Mouse (Mus musculus): ENCODE results near the gene Arhgef3. TPM values are rescaled to one million over a fixed set of nuclear protein-coding genes. Genes with fewer than 3 reads are reported as not detected.

The Arhgef3 gene
- polyA plus RNA-seq, 1 experiment from 2014 or later: 15.6 TPM

DNA sequence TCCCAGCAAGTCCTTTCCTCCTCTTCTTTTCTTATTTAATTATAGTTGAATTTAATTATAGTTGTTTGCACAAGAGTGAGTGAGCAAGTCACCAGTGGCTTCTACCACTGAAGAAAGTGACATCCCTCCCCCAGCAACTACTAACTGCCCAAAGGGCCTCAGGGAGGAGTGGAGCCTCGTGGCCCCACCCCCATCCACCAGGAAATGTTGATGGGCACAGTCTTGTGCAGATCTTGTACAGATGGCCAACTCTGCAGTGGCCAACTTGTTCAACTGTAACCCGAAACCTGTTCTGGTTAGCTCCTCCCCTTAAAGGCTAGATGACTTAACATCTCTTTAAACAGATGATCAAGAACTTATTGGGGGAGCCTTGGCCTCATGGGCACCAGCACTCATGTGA is 275.0 kb downstream of the Arhgef3 start:
- Histone ChIP-seq H3K4me1 (replicated peaks; ENCODE audit: control insufficient read depth, insufficient read depth, low read length) (no peaks in the 10 kb centered on the region; the same call in 1 of the 2 replicates), H3K9ac (ENCODE audit: low read length) (no peak overlapping the region), H3K9me3 (ENCODE audit: control insufficient read depth, low read length) (0 out of 2 replicates have a peak, but pooled peaks cover 4% of the 10 kb centered on the region), H3K36me3 (ENCODE audit: control insufficient read depth, insufficient read depth, low read length) (no peaks in the 10 kb centered on the region), H3K4me2 (ENCODE audit: low read length) (no peak overlapping the region), H3K27me3 (replicated peaks; ENCODE audit: control insufficient read depth, insufficient read depth, low read length) (no peaks in the 10 kb centered on the region), H3K4me3 (ENCODE audit: low read depth, low read length) (no peak overlapping the region), H3K27ac (ENCODE audit: low read depth) (no peak overlapping the region)
- no peak for DNase-seq (ENCODE audit: low spot score)
- WGBS: 71% methylated on average over 2 of the region's 2 CpGs
- no peak for ATAC-seq (replicated peaks; ENCODE audit: low FRiP score, low TSS enrichment, low read depth)

DNA sequence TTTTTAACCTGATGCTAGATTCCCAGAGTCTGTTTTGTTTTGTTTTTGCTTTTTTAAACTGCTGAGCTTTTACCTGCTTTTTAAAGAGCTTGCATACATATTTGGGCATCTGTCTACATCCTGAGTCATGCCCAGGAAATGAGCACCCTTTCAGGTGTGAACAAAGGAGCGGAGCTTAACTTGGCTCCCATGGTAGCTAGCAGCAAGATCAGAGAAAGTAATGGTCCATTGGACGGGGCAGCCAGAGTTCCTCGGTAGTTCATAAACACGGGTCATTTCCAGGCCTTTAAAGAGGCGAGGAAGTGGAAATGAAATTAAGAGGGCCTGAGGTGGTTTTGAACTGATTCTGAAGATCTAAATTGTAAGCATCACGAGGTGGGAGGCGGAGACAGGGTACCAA is 276.0 kb downstream of the Arhgef3 start:
- Histone ChIP-seq H3K27me3 (replicated peaks; ENCODE audit: control insufficient read depth, insufficient read depth, low read length) (no peaks in the 10 kb centered on the region), H3K9me3 (ENCODE audit: control insufficient read depth, low read length) (0 out of 2 replicates have a peak, but pooled peaks cover 4% of the 10 kb centered on the region), H3K4me1 (replicated peaks; ENCODE audit: control insufficient read depth, insufficient read depth, low read length) (no peaks in the 10 kb centered on the region; the same call in 1 of the 2 replicates), H3K9ac (ENCODE audit: low read length) (no peak overlapping the region), H3K4me2 (ENCODE audit: low read length) (no peak overlapping the region), H3K27ac (ENCODE audit: low read depth) (no peak overlapping the region), H3K36me3 (ENCODE audit: control insufficient read depth, insufficient read depth, low read length) (no peaks in the 10 kb centered on the region), H3K4me3 (ENCODE audit: low read depth, low read length) (no peak overlapping the region)
- ATAC-seq (replicated peaks; ENCODE audit: low FRiP score, low TSS enrichment, low read depth): no peak
- DNase-seq (ENCODE audit: low spot score): no peak
- WGBS: 72% methylated on average over 7 of the region's 7 CpGs

DNA sequence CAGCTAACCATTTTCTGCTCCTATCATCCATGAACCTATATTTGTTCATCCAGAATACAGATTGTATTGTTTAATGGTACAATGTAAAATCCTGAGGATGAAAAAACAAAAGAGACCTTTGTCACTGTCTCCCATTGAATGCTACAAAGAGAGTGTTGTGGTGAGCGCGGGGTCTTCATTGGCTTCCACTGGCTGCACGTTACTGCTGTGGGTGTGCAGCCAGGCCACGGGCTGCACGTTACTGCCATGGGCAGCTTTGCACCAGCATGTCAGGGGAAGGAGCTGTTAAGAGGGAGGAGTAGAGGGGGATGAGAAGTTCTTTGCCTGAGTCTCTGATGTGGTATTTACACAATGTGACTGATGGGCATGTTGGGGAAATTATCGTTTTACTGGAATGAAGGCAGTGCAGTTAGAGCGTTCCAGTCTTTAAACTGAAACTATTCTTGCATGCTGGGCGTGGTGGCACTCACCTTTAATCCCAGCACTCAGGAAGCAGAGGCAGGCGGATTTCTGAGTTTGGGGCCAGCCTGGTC is 277.1 kb downstream of the Arhgef3 start:
- Histone ChIP-seq H3K27ac (ENCODE audit: low read depth) (no peak overlapping the region), H3K36me3 (ENCODE audit: control insufficient read depth, insufficient read depth, low read length) (no peaks in the 10 kb centered on the region), H3K9me3 (ENCODE audit: control insufficient read depth, low read length) (0 out of 2 replicates have a peak, but pooled peaks cover 4% of the 10 kb centered on the region), H3K4me2 (ENCODE audit: low read length) (no peak overlapping the region), H3K4me3 (ENCODE audit: low read depth, low read length) (no peak overlapping the region), H3K27me3 (replicated peaks; ENCODE audit: control insufficient read depth, insufficient read depth, low read length) (no peaks in the 10 kb centered on the region), H3K4me1 (replicated peaks; ENCODE audit: control insufficient read depth, insufficient read depth, low read length) (no peaks in the 10 kb centered on the region; the same call in 1 of the 2 replicates), H3K9ac (ENCODE audit: low read length) (no peak overlapping the region)
- ATAC-seq (replicated peaks; ENCODE audit: low FRiP score, low TSS enrichment, low read depth) (no peak), DNase-seq (ENCODE audit: low spot score) (no peak)
- WGBS: 76% methylated on average over 9 of the region's 9 CpGs

DNA sequence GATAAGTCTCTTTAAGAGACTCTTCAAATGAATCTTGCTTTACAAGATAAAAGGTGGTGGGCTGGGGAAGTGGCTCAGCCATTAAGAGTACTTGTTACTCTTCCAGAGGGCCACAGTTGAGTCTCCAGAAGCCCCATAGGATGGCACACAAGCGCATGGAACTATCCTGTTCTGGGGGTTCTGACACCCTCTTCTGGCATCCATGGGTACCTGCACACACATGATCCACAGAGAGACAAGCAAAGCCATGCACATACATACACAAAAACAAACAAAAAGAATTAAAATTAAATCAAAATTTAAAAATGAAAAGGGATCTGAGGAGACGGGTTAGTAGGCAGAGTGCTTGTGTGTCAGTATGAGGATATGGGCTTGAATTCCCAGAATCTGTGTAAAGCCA is 278.0 kb downstream of the Arhgef3 start:
- no peak overlapping the region for H3K4me3 ChIP-seq (ENCODE audit: low read depth, low read length)
- 0 out of 2 replicates have a peak, but pooled peaks cover 4% of the 10 kb centered on the region for H3K9me3 ChIP-seq (ENCODE audit: control insufficient read depth, low read length)
- H3K4me2 ChIP-seq (ENCODE audit: low read length): no peak overlapping the region
- no peak for DNase-seq (ENCODE audit: low spot score)
- ATAC-seq (replicated peaks; ENCODE audit: low FRiP score, low TSS enrichment, low read depth): no peak
- H3K4me1 ChIP-seq (replicated peaks; ENCODE audit: control insufficient read depth, insufficient read depth, low read length): no peaks in the 10 kb centered on the region; the same call in 1 of the 2 replicates
- H3K27me3 ChIP-seq (replicated peaks; ENCODE audit: control insufficient read depth, insufficient read depth, low read length): no peaks in the 10 kb centered on the region
- H3K9ac ChIP-seq (ENCODE audit: low read length): no peak overlapping the region
- no peaks in the 10 kb centered on the region for H3K36me3 ChIP-seq (ENCODE audit: control insufficient read depth, insufficient read depth, low read length)
- 88% methylated on average over 2 of the region's 2 CpGs for WGBS
- no peak overlapping the region for H3K27ac ChIP-seq (ENCODE audit: low read depth)

DNA sequence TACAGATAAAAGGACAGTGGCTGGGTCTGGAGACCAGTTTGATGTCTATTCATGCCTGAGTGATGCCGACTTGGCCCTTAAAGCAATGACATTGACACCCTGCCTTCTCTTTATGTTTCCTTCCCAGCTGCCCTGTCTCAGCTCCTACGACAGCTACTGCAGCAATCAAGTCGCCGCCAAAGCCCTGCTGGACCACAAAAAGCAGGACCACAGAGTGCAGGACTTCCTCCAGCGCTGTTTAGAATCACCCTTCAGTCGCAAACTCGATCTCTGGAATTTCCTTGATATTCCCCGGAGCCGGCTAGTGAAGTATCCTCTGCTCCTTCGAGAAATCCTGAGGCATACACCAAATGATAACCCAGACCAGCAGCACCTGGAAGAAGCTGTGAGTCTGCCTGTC is 279.1 kb downstream of the Arhgef3 start:
- ATAC-seq (replicated peaks; ENCODE audit: low FRiP score, low TSS enrichment, low read depth): no peak
- no peak for DNase-seq (ENCODE audit: low spot score)
- H3K4me3 ChIP-seq (ENCODE audit: low read depth, low read length): no peak overlapping the region
- H3K27me3 ChIP-seq (replicated peaks; ENCODE audit: control insufficient read depth, insufficient read depth, low read length): no peaks in the 10 kb centered on the region
- H3K27ac ChIP-seq (ENCODE audit: low read depth): no peak overlapping the region
- H3K4me2 ChIP-seq (ENCODE audit: low read length): no peak overlapping the region
- H3K9ac ChIP-seq (ENCODE audit: low read length): no peak overlapping the region
- H3K4me1 ChIP-seq (replicated peaks; ENCODE audit: control insufficient read depth, insufficient read depth, low read length): no peaks in the 10 kb centered on the region; the same call in 1 of the 2 replicates
- no peaks in the 10 kb centered on the region for H3K36me3 ChIP-seq (ENCODE audit: control insufficient read depth, insufficient read depth, low read length)
- H3K9me3 ChIP-seq (ENCODE audit: control insufficient read depth, low read length): 0 out of 2 replicates have a peak, but pooled peaks cover 4% of the 10 kb centered on the region
- WGBS: 39% methylated on average over 10 of the region's 10 CpGs

DNA sequence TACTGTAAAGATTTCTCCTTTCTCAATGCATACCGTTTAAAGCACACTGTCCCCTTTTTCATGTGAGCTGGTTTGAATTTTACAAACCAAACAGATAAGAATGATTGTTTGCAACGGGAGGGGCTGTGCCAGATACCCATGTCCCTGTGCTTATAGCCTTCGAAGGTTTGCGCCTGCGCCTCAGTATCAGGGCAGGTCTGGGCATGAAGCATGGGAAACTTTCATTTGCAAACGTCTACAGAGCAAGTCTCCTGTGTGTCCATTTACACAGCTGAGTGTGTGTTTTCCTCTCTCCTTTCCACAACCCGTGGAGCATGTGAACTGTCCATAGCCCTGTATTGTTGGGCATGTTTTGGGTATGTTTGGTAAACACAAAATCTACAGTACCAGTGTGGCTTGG is 281.7 kb downstream of the Arhgef3 start:
- no peak for ATAC-seq (replicated peaks; ENCODE audit: low FRiP score, low TSS enrichment, low read depth)
- no peak overlapping the region for H3K4me2 ChIP-seq (ENCODE audit: low read length)
- no peak overlapping the region for H3K27ac ChIP-seq (ENCODE audit: low read depth)
- 0 out of 2 replicates have a peak, but pooled peaks cover 3% of the 10 kb centered on the region for H3K36me3 ChIP-seq (ENCODE audit: control insufficient read depth, insufficient read depth, low read length)
- no peak for DNase-seq (ENCODE audit: low spot score)
- no peaks in the 10 kb centered on the region; the same call in 1 of the 2 replicates for H3K4me1 ChIP-seq (replicated peaks; ENCODE audit: control insufficient read depth, insufficient read depth, low read length)
- no peak overlapping the region for H3K9ac ChIP-seq (ENCODE audit: low read length)
- no peak overlapping the region for H3K4me3 ChIP-seq (ENCODE audit: low read depth, low read length)
- 61% methylated on average over 7 of the region's 7 CpGs for WGBS
- H3K27me3 ChIP-seq (replicated peaks; ENCODE audit: control insufficient read depth, insufficient read depth, low read length): no peaks in the 10 kb centered on the region
- H3K9me3 ChIP-seq (ENCODE audit: control insufficient read depth, low read length): no peaks in the 10 kb centered on the region

DNA sequence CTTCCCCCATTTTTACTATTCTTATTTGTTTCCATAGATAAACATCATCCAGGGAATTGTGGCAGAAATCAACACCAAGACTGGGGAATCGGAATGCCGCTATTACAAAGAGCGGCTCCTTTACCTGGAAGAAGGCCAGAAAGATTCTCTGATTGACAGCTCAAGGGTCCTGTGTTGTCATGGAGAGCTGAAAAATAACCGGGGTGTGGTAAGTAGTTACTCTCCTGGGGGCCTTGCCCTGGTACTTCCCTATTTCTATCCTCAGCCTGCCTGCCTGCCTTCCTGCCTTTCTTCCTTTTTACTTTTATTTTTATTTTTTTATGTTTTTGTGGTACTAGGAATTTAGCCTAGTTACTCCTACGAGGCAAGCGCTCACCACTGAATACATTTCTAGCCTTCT is 282.8 kb downstream of the Arhgef3 start:
- no peak for DNase-seq (ENCODE audit: low spot score)
- no peak for ATAC-seq (replicated peaks; ENCODE audit: low FRiP score, low TSS enrichment, low read depth)
- WGBS: 84% methylated on average over 6 of the region's 6 CpGs
- H3K27me3 ChIP-seq (replicated peaks; ENCODE audit: control insufficient read depth, insufficient read depth, low read length): no peaks in the 10 kb centered on the region
- H3K4me2 ChIP-seq (ENCODE audit: low read length): no peak overlapping the region
- no peak overlapping the region for H3K27ac ChIP-seq (ENCODE audit: low read depth)
- H3K9ac ChIP-seq (ENCODE audit: low read length): no peak overlapping the region
- no peaks in the 10 kb centered on the region for H3K9me3 ChIP-seq (ENCODE audit: control insufficient read depth, low read length)
- H3K36me3 ChIP-seq (ENCODE audit: control insufficient read depth, insufficient read depth, low read length): 0 out of 2 replicates have a peak, but pooled peaks cover 3% of the 10 kb centered on the region
- H3K4me3 ChIP-seq (ENCODE audit: low read depth, low read length): no peak overlapping the region
- H3K4me1 ChIP-seq (replicated peaks; ENCODE audit: control insufficient read depth, insufficient read depth, low read length): no peaks in the 10 kb centered on the region; the same call in 1 of the 2 replicates

DNA sequence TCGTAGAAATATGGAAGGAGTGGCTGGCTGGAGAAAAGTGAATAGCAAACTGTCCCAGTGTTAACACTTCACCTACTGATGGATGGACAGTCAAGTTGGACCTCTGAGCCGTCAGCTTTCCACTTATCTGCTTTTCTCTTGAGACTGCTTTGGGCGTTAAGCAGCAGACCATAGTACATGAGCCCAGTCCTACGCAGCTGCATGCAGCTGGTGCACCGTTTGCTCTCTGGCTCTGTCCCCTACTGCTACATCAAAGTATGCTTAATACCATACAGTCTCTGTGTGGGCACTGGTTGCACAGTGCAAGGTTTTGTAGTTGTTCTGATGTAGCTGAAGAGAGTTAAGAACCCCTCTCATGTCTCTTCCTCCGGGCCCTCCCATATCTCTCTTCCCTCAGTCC is 285.8 kb downstream of the Arhgef3 start:
- no peak for ATAC-seq (replicated peaks; ENCODE audit: low FRiP score, low TSS enrichment, low read depth)
- no peaks in the 10 kb centered on the region for H3K4me1 ChIP-seq (replicated peaks; ENCODE audit: control insufficient read depth, insufficient read depth, low read length)

DNA sequence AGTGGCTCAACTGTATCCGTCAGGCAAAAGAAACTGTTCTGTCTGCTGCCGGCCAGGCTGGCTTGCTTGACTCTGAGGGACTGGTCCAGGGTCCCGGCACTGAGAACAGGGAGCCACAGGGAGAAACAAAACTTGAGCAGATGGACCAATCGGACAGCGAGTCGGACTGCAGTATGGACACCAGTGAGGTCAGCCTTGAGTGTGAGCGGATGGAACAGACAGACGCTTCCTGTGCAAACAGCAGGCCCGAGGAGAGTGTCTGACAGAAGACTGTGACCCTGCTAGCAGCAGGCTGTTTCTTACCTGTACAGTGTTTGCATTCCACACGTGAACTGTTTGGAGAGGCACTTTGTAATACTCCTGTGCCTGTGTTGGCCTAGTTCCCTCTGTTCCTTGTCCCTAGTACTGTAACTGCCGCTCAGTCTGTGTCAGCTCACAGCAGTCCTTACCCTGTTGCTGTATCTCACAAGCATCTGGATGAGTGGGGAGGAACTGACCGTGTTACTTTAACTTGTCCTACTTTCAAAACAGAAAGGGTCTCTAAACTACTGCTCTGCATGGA is 287.1 kb downstream of the Arhgef3 start:
- ATAC-seq (replicated peaks; ENCODE audit: low FRiP score, low TSS enrichment, low read depth): no peak
- Histone ChIP-seq H3K27me3 (replicated peaks; ENCODE audit: control insufficient read depth, insufficient read depth, low read length) (no peaks in the 10 kb centered on the region), H3K36me3 (ENCODE audit: control insufficient read depth, insufficient read depth, low read length) (0 out of 2 replicates have a peak, but pooled peaks cover 3% of the 10 kb centered on the region), H3K4me3 (ENCODE audit: low read depth, low read length) (no peak overlapping the region), H3K9ac (ENCODE audit: low read length) (no peak overlapping the region), H3K4me2 (ENCODE audit: low read length) (no peak overlapping the region), H3K27ac (ENCODE audit: low read depth) (no peak overlapping the region), H3K4me1 (replicated peaks; ENCODE audit: control insufficient read depth, insufficient read depth, low read length) (no peaks in the 10 kb centered on the region), H3K9me3 (ENCODE audit: control insufficient read depth, low read length) (no peaks in the 10 kb centered on the region)
- 72% methylated on average over 12 of the region's 12 CpGs for WGBS
- no peak for DNase-seq (ENCODE audit: low spot score)

More for the DNA sequence above, 285.8 kb downstream of the Arhgef3 start:
- Histone ChIP-seq H3K9me3 (ENCODE audit: control insufficient read depth, low read length) (no peaks in the 10 kb centered on the region), H3K4me2 (ENCODE audit: low read length) (no peak overlapping the region), H3K36me3 (ENCODE audit: control insufficient read depth, insufficient read depth, low read length) (0 out of 2 replicates have a peak, but pooled peaks cover 3% of the 10 kb centered on the region), H3K27me3 (replicated peaks; ENCODE audit: control insufficient read depth, insufficient read depth, low read length) (no peaks in the 10 kb centered on the region), H3K9ac (ENCODE audit: low read length) (no peak overlapping the region), H3K27ac (ENCODE audit: low read depth) (peak overlapping the region; percentile 27; the same call in 1 of the 2 replicates), H3K4me3 (ENCODE audit: low read depth, low read length) (no peak overlapping the region)
- 75% methylated on average over 6 of the region's 6 CpGs for WGBS
- no peak for DNase-seq (ENCODE audit: low spot score)

All from intestine, embryonic 14.5 days (tissue).